Mouse (Mus musculus) midbrain, postnatal 0 days (tissue): ENCODE measurements around the gene Gm13030. TPM values are rescaled to one million over a fixed set of nuclear protein-coding genes. Genes with fewer than 3 reads are reported as not detected.
A peak's percentile ranks its signal among the peaks of the same experiment; 100 is the strongest.
"Not testable (repeated sequence)": the region's sequence is repeated elsewhere in the genome, so short reads cannot be mapped to it uniquely, and the experiment has no call there.

Source experiments
- ATAC-seq: fragments of 200-750 bp; cut with Nextera tagmentation; 2 replicates; pipeline ENCODE4 v1.8.0; 2017; ENCODE audit warnings: moderate number of reproducible peaks, mild to moderate bottlenecking, moderate TSS enrichment, moderate library complexity; ENCODE audit not compliant: low FRiP score
- DNase-seq: peaks from one replicate; pipeline ENCODE4 v3.0.0-alpha.2; 2015; ENCODE audit warnings: low spot score
- H3K27ac ChIP-seq: fragments of 300-500 bp; sonication (generic); 2 replicates; pipeline ENCODE4 v1.5.1; 2014; ENCODE audit warnings: low read depth, mild to moderate bottlenecking, low read length, mixed read lengths
- H3K27me3 ChIP-seq: fragments of 300-500 bp; sonication (generic); 2 replicates; pipeline ENCODE4 v1.6.1; 2014; ENCODE audit warnings: low read length, control low read depth, mixed read lengths; ENCODE audit not compliant: insufficient read depth
- H3K36me3 ChIP-seq: fragments of 300-500 bp; sonication (generic); 2 replicates; pipeline ENCODE4 v1.6.1; 2014; ENCODE audit warnings: low read length, control low read depth, mixed read lengths; ENCODE audit not compliant: insufficient read depth
- H3K4me1 ChIP-seq: fragments of 300-500 bp; sonication (generic); 2 replicates; pipeline ENCODE4 v1.6.1; 2014; ENCODE audit warnings: mild to moderate bottlenecking, control low read depth, antibody characterized with exemption, low read length, mixed read lengths; ENCODE audit not compliant: insufficient read depth
- H3K4me2 ChIP-seq: fragments of 300-500 bp; sonication (generic); 2 replicates; pipeline ENCODE4 v1.6.1; 2014; ENCODE audit warnings: low read depth, mild to moderate bottlenecking, low read length, mixed read lengths; ENCODE audit not compliant: poor library complexity, severe bottlenecking
- H3K4me3 ChIP-seq: fragments of 300-500 bp; sonication (generic); 2 replicates; pipeline ENCODE4 v1.5.1; 2014; ENCODE audit warnings: low read depth, mild to moderate bottlenecking, low read length, moderate library complexity
- H3K9ac ChIP-seq: fragments of 300-500 bp; sonication (generic); replicated peaks from 2 replicates; pipeline ENCODE4 v1.6.1; 2014; ENCODE audit warnings: mild to moderate bottlenecking, low read length, moderate library complexity, mixed read lengths; ENCODE audit not compliant: poor library complexity, severe bottlenecking
- H3K9me3 ChIP-seq: fragments of 300-500 bp; sonication (generic); 2 replicates; pipeline ENCODE4 v1.6.1; 2016; ENCODE audit warnings: low read length, control low read depth
- CTCF ChIP-seq: IDR thresholded peaks from 2 replicates; pipeline ENCODE4 v1.5.1; 2016; ENCODE audit warnings: antibody characterized with exemption, mild to moderate bottlenecking
- WGBS: fragments of 180-500 bp; shearing (Covaris S2); extraction: QIAGEN DNeasy Blood & Tissue Kit; methylation state at CpG from one replicate; pipeline ENCODE4 v1.1.7; 2014; 5-methylcytosine and 5-hydroxymethylcytosine counted together
- polyA plus RNA-seq: library from polyadenylated mRNA; unstranded; fragments of >200 nt; fragmentation: Nextera tagmentation; extraction: Ambion mirVana; gene quantifications from 2 replicates; pipeline ENCODE4 v1.2.1, GENCODE M21; 2015
- total RNA-seq: library from RNA; depleted of rRNA; stranded (reverse); fragments of >200 nt; gene quantifications from 2 replicates; pipeline ENCODE4 v1.2.3, GENCODE M21; 2014; rRNA removed

The Gm13030 gene
- total and polyA plus RNA-seq, 2 experiments from 2014 or later = not detected

DNA sequence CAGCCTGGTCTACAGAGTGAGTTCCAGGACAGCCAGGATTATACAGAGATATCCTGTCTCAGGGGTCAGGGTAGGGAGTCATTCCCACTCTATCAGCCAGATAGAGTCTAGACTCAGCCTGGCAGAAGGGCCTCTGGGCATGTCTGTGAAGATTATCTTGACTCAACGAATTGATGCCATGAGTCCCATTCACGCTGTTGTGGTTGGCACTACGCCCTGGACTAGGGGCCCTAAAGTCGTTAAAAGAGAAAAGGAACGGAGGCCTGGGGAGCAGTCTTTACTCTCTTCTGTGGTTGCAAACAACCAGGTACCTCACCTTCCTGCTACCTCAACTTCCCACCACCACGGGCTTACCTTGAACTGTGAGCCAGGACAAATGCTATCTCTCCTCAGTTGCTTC lies 34.0 kb downstream of the Gm13030 start:
- Histone ChIP-seq H3K4me1 (no peaks in the 10 kb centered on the region), H3K36me3 (no peaks in the 10 kb centered on the region), H3K9ac (no peak overlapping the region), H3K27ac (no peak overlapping the region), H3K9me3 (0 out of 2 replicates have a peak, but pooled peaks cover 4% of the 10 kb centered on the region), H3K27me3 (no peaks in the 10 kb centered on the region), H3K4me3 (no peak overlapping the region), H3K4me2 (no peak overlapping the region)
- ATAC-seq (no peak), DNase-seq (no peak)
- WGBS = 72% methylated on average over 6 of the region's 6 CpGs
- TF ChIP-seq CTCF = no peak

DNA sequence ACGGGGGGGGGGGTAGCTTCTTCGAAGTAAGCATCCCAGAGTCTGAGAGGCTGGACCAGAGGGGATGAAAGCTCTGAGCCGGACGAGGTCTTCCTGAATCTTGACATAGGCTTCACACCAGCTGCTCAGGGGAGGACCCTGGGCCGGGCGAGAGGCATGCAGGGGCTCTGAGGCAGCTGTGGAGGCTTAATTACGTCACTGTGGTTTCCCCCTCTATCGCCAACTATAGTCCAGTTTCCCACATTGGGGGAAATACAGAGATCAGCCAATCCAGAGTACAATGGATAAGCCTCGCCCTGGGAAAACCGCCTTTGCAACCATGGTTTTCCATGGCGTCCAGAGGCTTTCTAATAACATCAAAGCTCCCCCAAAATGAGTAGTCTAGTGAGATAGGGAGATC lies 46.6 kb downstream of the Gm13030 start:
- no peak overlapping the region for H3K9ac ChIP-seq
- DNase-seq = no peak
- TF ChIP-seq CTCF = no peak
- H3K27me3 ChIP-seq = no peaks in the 10 kb centered on the region
- no peak overlapping the region for H3K4me3 ChIP-seq
- no peaks in the 10 kb centered on the region for H3K4me1 ChIP-seq
- H3K27ac ChIP-seq = no peak overlapping the region
- no peak overlapping the region for H3K4me2 ChIP-seq
- no peak for ATAC-seq
- no peaks in the 10 kb centered on the region for H3K36me3 ChIP-seq
- H3K9me3 ChIP-seq = no peaks in the 10 kb centered on the region
- 40% methylated on average over 11 of the region's 11 CpGs for WGBS

DNA sequence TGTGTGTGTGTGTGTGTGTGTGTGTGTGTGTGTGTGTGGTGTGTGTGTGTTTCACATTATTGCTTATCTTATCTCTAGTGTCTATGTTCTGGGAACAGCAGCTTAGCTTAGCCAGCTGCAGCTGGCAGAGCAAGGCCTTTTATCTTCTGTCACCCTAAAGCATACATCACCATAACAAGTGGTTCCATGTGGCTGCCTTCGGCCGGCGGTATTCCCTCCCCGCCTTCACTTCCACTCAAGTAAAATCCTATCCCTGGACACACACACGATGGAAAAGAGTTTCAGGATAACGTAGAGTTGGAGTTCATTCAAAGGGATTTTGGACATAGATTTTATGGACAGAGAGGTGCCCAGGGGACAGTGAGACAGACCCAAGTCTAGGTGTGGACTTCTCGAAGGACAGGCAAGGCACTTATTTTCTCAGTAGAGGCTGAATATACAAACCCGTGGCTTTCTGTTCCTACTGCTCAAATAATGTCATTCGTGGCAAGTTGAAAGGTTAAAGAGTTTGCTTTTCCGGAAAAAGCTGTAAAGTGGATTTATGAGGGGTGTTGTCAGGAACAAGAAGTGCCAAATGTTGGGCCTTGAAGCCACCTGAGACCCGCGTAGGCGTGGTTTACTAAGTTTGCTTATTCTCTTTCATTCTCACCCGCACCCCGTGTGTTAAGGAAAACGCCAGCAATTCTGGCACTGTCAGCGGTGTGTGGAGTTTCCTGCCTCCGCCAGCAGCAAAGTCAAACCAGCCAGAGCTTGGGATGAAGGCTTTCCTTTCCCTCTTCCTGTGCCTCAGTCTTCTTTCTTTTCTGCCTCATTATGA lies 47.8 kb downstream of the Gm13030 start:
- Histone ChIP-seq H3K9ac (no peak overlapping the region), H3K4me2 (no peak overlapping the region), H3K4me3 (no peak overlapping the region), H3K4me1 (no peaks in the 10 kb centered on the region), H3K36me3 (no peaks in the 10 kb centered on the region), H3K9me3 (no peaks in the 10 kb centered on the region), H3K27me3 (no peaks in the 10 kb centered on the region), H3K27ac (no peak overlapping the region)
- no peak for DNase-seq
- ATAC-seq = no peak
- no peak for TF ChIP-seq CTCF
- 61% methylated on average over 18 of the region's 18 CpGs for WGBS

DNA sequence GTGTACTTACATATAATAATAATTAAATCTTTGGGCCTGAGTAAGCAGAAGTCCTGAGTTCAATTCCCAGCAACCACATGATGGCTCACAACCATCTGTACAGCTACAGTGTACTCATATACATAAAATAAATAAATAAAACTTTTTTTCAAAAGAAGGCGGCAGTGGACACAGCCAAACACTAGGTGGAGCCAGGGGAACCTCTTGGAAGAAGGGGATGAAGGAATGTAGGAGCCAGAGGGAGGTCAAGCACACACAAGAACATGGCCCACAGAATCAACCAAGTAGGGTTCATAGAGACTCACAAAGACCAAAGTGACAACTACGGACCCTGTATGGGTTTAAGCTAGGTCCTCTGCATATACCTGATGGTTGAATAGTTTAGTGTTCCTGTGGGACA lies 49.1 kb downstream of the Gm13030 start:
- DNase-seq = no peak
- H3K4me3 ChIP-seq = no peak overlapping the region
- no peaks in the 10 kb centered on the region for H3K27me3 ChIP-seq
- TF ChIP-seq CTCF = peak; percentile 42
- no peak overlapping the region for H3K4me2 ChIP-seq
- no peaks in the 10 kb centered on the region for H3K36me3 ChIP-seq
- no peaks in the 10 kb centered on the region for H3K4me1 ChIP-seq
- H3K9ac ChIP-seq = no peak overlapping the region
- H3K27ac ChIP-seq = no peak overlapping the region
- WGBS = 84% methylated on average over 2 of the region's 2 CpGs
- H3K9me3 ChIP-seq = no peaks in the 10 kb centered on the region
- no peak for ATAC-seq

DNA sequence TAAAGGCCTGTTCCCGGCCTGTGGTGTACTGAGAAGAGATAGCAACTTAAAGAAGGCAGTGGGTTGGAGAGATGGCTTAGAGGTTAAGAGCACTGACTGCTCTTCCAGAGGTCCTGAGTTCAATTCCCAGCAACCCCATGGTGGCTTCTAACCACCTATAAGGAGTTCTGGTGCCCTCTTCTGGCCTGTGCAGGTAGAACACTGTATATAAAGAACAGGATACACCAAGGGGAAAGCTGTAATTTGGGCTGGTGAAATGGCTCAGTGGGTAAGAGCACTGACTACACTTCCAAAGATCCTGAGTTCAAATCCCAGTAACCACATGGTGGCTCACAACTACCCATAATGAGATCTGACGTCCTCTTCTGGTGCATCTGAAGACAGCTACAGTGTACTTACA lies 49.6 kb downstream of the Gm13030 start:
- H3K9me3 ChIP-seq, H3K36me3 ChIP-seq, H3K9ac ChIP-seq, H3K27me3 ChIP-seq, H3K4me1 ChIP-seq, DNase-seq, ATAC-seq, H3K4me3 ChIP-seq, H3K4me2 ChIP-seq, H3K27ac ChIP-seq: not testable (repeated sequence)
- WGBS = 79% methylated on average over 2 of the region's 2 CpGs

DNA sequence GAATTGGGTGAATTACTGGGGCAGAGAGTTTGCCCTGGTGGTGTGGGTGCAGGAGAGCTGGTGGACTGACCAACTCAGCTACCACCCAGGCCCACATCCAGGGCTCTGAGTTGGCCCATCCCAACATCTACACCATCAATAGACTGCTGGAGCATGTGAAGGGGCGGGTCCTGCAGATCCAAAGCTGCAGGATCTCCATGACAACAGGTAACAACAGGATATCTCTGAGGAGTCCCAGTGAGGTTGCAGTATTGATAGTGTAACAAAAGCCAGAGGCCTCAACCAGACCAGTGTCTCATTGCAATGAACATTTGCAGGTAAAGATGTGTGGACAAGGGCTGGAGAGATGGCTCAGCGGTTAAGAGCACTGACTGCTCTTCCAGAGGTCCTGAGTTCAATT lies 52.7 kb downstream of the Gm13030 start:
- WGBS = 81% methylated on average over 2 of the region's 2 CpGs
- H3K9ac ChIP-seq = no peak overlapping the region
- H3K27me3 ChIP-seq = no peaks in the 10 kb centered on the region
- H3K36me3 ChIP-seq = no peaks in the 10 kb centered on the region
- no peaks in the 10 kb centered on the region for H3K9me3 ChIP-seq
- no peak for TF ChIP-seq CTCF
- H3K4me1 ChIP-seq = peaks cover 3% of the 10 kb centered on the region; the same call in 1 of the 2 replicates
- ATAC-seq (no peak), DNase-seq (no peak)
- no peak overlapping the region for H3K4me3 ChIP-seq
- no peak overlapping the region for H3K4me2 ChIP-seq
- H3K27ac ChIP-seq = no peak overlapping the region

Other genes with a start within 250 kb of the Gm13030 start
- gene Vwa5b1, start 238.1 kb downstream of the Gm13030 start, total RNA-seq = 8.8 and 16.9 TPM in 2 replicates
- gene Vwa5b1, start 238.1 kb downstream of the Gm13030 start, polyA plus RNA-seq = 2.1 and 3.1 TPM in 2 replicates
- 0.44 TPM in 1 of 2 replicates, not detected in the other for gene Pla2g2c, start 149.2 kb downstream of the Gm13030 start, total RNA-seq
- gene Pla2g2c, start 149.2 kb downstream of the Gm13030 start, polyA plus RNA-seq = 0.54 and 0.57 TPM in 2 replicates
- gene Ubxn10, start 136.8 kb downstream of the Gm13030 start, total RNA-seq = 5.4 and 9.6 TPM in 2 replicates
- gene Ubxn10, start 136.8 kb downstream of the Gm13030 start, polyA plus RNA-seq = 3.5 and 4.3 TPM in 2 replicates
- 0.33 and 1.9 TPM in 2 replicates for gene Pla2g2f, start 116.3 kb downstream of the Gm13030 start, total RNA-seq
- 0.06 TPM in 1 of 2 replicates, not detected in the other for gene Pla2g2f, start 116.3 kb downstream of the Gm13030 start, polyA plus RNA-seq
- gene Pla2g2d, start 98.2 kb downstream of the Gm13030 start, total RNA-seq = 0.47 TPM in 1 of 2 replicates, not detected in the other
- 0.38 and 0.52 TPM in 2 replicates for gene Pla2g2d, start 98.2 kb downstream of the Gm13030 start, polyA plus RNA-seq
- gene Pla2g5, start 10.5 kb downstream of the Gm13030 start, total RNA-seq = 0.76 and 2.5 TPM in 2 replicates
- gene Pla2g5, start 10.5 kb downstream of the Gm13030 start, polyA plus RNA-seq = 0.64 and 0.81 TPM in 2 replicates
- not detected in 2 replicates for gene Pla2g2e, start 4.0 kb upstream of the Gm13030 start, total RNA-seq
- gene Pla2g2e, start 4.0 kb upstream of the Gm13030 start, polyA plus RNA-seq = not detected in 2 replicates
- 8.5 and 9.0 TPM in 2 replicates for gene Otud3, start 40.0 kb upstream of the Gm13030 start, total RNA-seq
- gene Otud3, start 40.0 kb upstream of the Gm13030 start, polyA plus RNA-seq = 3.1 and 3.8 TPM in 2 replicates
- not detected in 2 replicates for gene Rnf186, start 93.1 kb upstream of the Gm13030 start, total RNA-seq
- not detected in 2 replicates for gene Rnf186, start 93.1 kb upstream of the Gm13030 start, polyA plus RNA-seq
- 1.9 and 2.9 TPM in 2 replicates for gene Tmco4, start 98.9 kb upstream of the Gm13030 start, total RNA-seq
- 1.1 and 1.3 TPM in 2 replicates for gene Tmco4, start 98.9 kb upstream of the Gm13030 start, polyA plus RNA-seq
- 4.2 and 5.9 TPM in 2 replicates for gene Htr6, start 201.6 kb upstream of the Gm13030 start, total RNA-seq
- 1.0 and 1.1 TPM in 2 replicates for gene Htr6, start 201.6 kb upstream of the Gm13030 start, polyA plus RNA-seq
- 60.7 and 62.2 TPM in 2 replicates for gene Nbl1, start 219.0 kb upstream of the Gm13030 start, total RNA-seq
- gene Nbl1, start 219.0 kb upstream of the Gm13030 start, polyA plus RNA-seq = 53.4 and 55.7 TPM in 2 replicates